In the genomic region with DNA sequence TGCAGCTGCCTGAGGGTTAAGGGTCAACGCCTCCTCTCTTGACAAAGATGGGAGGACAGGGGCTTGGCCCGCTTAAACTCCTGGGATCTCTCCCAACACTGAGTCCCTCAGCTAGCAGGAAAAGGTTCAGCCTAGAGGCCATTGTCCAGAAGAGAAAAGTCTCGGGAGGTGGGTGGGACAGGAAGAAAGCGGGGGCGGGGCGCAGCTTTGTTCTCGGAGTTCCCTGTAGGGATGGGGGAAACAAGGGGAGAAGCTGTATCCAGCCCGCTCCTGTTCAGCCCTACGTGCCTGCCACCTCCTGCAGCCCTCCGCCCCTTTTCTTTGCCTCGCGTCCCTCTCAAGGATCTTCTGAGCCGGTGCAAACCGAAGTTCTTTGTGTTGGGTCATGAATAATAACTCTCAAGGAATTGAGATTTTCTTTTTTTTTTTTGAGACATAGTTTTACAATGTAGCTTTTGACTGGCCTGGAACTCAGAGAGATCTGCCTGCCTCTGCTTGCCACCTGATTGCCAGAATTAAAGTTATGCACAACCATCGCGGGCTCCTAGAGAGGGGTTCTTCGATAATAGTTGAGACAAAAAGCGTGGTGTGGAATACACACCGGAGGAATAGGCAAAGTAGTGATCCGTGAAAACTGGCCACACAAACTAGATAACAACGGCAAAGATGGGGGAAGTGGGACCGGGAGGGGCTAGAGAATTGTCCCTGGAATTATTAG, we compare ENCODE assay signal across 8 mouse cellular contexts. TPM values are rescaled to one million over a fixed set of nuclear protein-coding genes. Genes with fewer than 3 reads are reported as not detected.
DNase-seq lines count a peak whose midpoint lies in the region; ATAC-seq and TF ChIP-seq lines count a peak whose summit lies in the region.

No protein-coding gene starts in this region.

- peaks cover 8 to 16% of the 10 kb centered on the region in 2 experiments for H3K4me1 ChIP-seq in MEL (ENCODE audit: control insufficient read depth in 1 of 2, insufficient read depth in 2 of 2, low read length in 2 of 2)
- peaks cover 15% of the 10 kb centered on the region for H3K4me1 ChIP-seq in bone marrow macrophage, adult 2 months (ENCODE audit: control insufficient read depth, insufficient read depth, low read length)
- H3K4me1 ChIP-seq in forebrain, embryonic 10.5 days, result peaks cover 54% of the 10 kb centered on the region
- peaks cover 34% of the 10 kb centered on the region for H3K4me1 ChIP-seq in heart, embryonic 15.5 days (replicated peaks)
- H3K4me1 ChIP-seq in kidney, postnatal 0 days (replicated peaks; ENCODE audit: insufficient read depth, low read length), result peaks cover 9% of the 10 kb centered on the region; the same call in 1 of the 2 replicates
- H3K4me1 ChIP-seq in lung, adult 2 months (ENCODE audit: control insufficient read depth, insufficient read depth, low read length), result peaks cover 16% of the 10 kb centered on the region
- peaks cover 36% of the 10 kb centered on the region for H3K4me1 ChIP-seq in olfactory bulb, adult 2 months (ENCODE audit: control insufficient read depth, insufficient read depth, low read length)

- TF ChIP-seq CTCF in MEL (IDR thresholded peaks at IDR 0.05 in 2 of 3, conservative IDR thresholded peaks at IDR 0.05 in 1 of 3; ENCODE audit: control insufficient read depth in 1 of 3, insufficient read depth in 1 of 3, low read depth in 2 of 3, low read length in 3 of 3, poor library complexity in 1 of 3, severe bottlenecking in 1 of 3), result no peak
- no peak for TF ChIP-seq CTCF in bone marrow macrophage, adult 2 months (IDR thresholded peaks at IDR 0.05; ENCODE audit: low read depth, low read length)
- no peak for TF ChIP-seq CTCF in kidney, postnatal 0 days (IDR thresholded peaks at IDR 0.05; ENCODE audit: low read depth)
- TF ChIP-seq CTCF in lung, adult 2 months (IDR thresholded peaks at IDR 0.05; ENCODE audit: insufficient read depth, low read length), result no peak
- no peak for TF ChIP-seq CTCF in olfactory bulb, adult 2 months (IDR thresholded peaks at IDR 0.05; ENCODE audit: insufficient read depth, low read depth, low read length)

- peak overlapping the region; percentile 65 to 96 for H3K4me3 ChIP-seq in MEL (ENCODE audit: control insufficient read depth in 1 of 2, insufficient read depth in 1 of 2, low read depth in 2 of 2, low read length in 2 of 2)
- peak overlapping the region; percentile 76 for H3K4me3 ChIP-seq in bone marrow macrophage, adult 2 months (ENCODE audit: insufficient read depth, low read length)
- H3K4me3 ChIP-seq in forebrain, embryonic 10.5 days, result peak overlapping the region; percentile 92
- H3K4me3 ChIP-seq in heart, embryonic 15.5 days, result peak overlapping the region; percentile 75
- H3K4me3 ChIP-seq in kidney, postnatal 0 days (replicated peaks; ENCODE audit: low read depth, low read length), result peak overlapping the region; percentile 82
- H3K4me3 ChIP-seq in lung, adult 2 months (replicated peaks; ENCODE audit: extremely low read depth, low read depth, low read length), result peak overlapping the region; percentile 96
- H3K4me3 ChIP-seq in olfactory bulb, adult 2 months (ENCODE audit: insufficient read depth, low read depth, low read length), result peak overlapping the region; percentile 94

- peaks cover 0 to 4% of the 10 kb centered on the region in 2 experiments; a peak in 1 of 4 replicates for H3K27me3 ChIP-seq in MEL (ENCODE audit: control insufficient read depth in 1 of 2, insufficient read depth in 2 of 2, low read length in 2 of 2)
- no peaks in the 10 kb centered on the region for H3K27me3 ChIP-seq in forebrain, embryonic 10.5 days (ENCODE audit: poor library complexity, severe bottlenecking)
- H3K27me3 ChIP-seq in heart, embryonic 15.5 days, result no peaks in the 10 kb centered on the region
- H3K27me3 ChIP-seq in kidney, postnatal 0 days (ENCODE audit: insufficient read depth, low read length), result no peaks in the 10 kb centered on the region

- peak; percentile 71 for DNase-seq in MEL (ENCODE audit: low read depth, low spot score)
- DNase-seq in forebrain, embryonic 10.5 days (ENCODE audit: extremely low spot score, low spot score), result peak; percentile 89
- peak; percentile 92 for DNase-seq in kidney, postnatal 0 days (ENCODE audit: low spot score)
- peak; percentile 72 for DNase-seq in lung, adult 2 months
- DNase-seq in T-cell, adult 2 months (ENCODE audit: low spot score), result no peak

- H3K9me3 ChIP-seq in MEL (replicated peaks; ENCODE audit: insufficient read depth, low read length), result no peaks in the 10 kb centered on the region
- no peaks in the 10 kb centered on the region for H3K9me3 ChIP-seq in forebrain, embryonic 10.5 days
- H3K9me3 ChIP-seq in heart, embryonic 15.5 days (replicated peaks), result no peaks in the 10 kb centered on the region
- H3K9me3 ChIP-seq in kidney, postnatal 0 days (replicated peaks; ENCODE audit: low read length), result no peaks in the 10 kb centered on the region

- no peak for TF ChIP-seq RAD21 in MEL (IDR thresholded peaks at IDR 0.05; ENCODE audit: low read depth, low read length)

- peak overlapping the region; percentile 17 for H3K27ac ChIP-seq in MEL (ENCODE audit: control insufficient read depth, low read depth, low read length)
- no peak overlapping the region for H3K27ac ChIP-seq in bone marrow macrophage, adult 2 months (ENCODE audit: insufficient read depth, low read depth, low read length)
- peak overlapping the region; percentile 98 for H3K27ac ChIP-seq in forebrain, embryonic 10.5 days
- peak overlapping the region; percentile 93 for H3K27ac ChIP-seq in heart, embryonic 15.5 days
- peak overlapping the region; percentile 91 for H3K27ac ChIP-seq in kidney, postnatal 0 days
- H3K27ac ChIP-seq in olfactory bulb, adult 2 months (ENCODE audit: insufficient read depth, low read depth, low read length), result peak overlapping the region; percentile 54

- TF ChIP-seq EP300 in MEL (IDR thresholded peaks at IDR 0.05; ENCODE audit: low read depth in 1 of 2, low read length in 2 of 2), result no peak

- no peak for TF ChIP-seq POLR2A in MEL (IDR thresholded peaks at IDR 0.05; ENCODE audit: control insufficient read depth in 1 of 2, insufficient read depth in 1 of 2, low read depth in 1 of 2, low read length in 2 of 2, poor library complexity in 1 of 2)
- no peak for TF ChIP-seq POLR2A in bone marrow macrophage, adult 2 months (IDR thresholded peaks at IDR 0.05; ENCODE audit: borderline replicate concordance, low read depth, low read length)
- peak; percentile 94 for TF ChIP-seq POLR2A in lung, adult 2 months (IDR thresholded peaks at IDR 0.05; ENCODE audit: borderline replicate concordance, extremely low read depth, low read depth, low read length)
- no peak for TF ChIP-seq POLR2A in olfactory bulb, adult 2 months (IDR thresholded peaks at IDR 0.05; ENCODE audit: insufficient read depth, low read depth, low read length)

- peak overlapping the region; percentile 91 for H3K9ac ChIP-seq in MEL (ENCODE audit: control insufficient read depth, low read depth, low read length, poor library complexity, severe bottlenecking)
- H3K9ac ChIP-seq in heart, embryonic 15.5 days, result peak overlapping the region; percentile 79
- H3K9ac ChIP-seq in kidney, postnatal 0 days (ENCODE audit: low read depth, low read length), result peak overlapping the region; percentile 87

- peak; percentile 47 for ATAC-seq in heart, embryonic 15.5 days (replicated peaks; ENCODE audit: insufficient number of reproducible peaks, insufficient read depth, low FRiP score, low read depth)
- peak; percentile 48 for ATAC-seq in kidney, postnatal 0 days (replicated peaks; ENCODE audit: low FRiP score, low read depth)

- H3K36me3 ChIP-seq in MEL (ENCODE audit: control insufficient read depth in 1 of 2, insufficient read depth in 2 of 2, low read length in 2 of 2), result peaks cover 0 to 10% of the 10 kb centered on the region in 2 experiments; a peak in 2 of 4 replicates
- peaks cover 25% of the 10 kb centered on the region for H3K36me3 ChIP-seq in forebrain, embryonic 10.5 days (replicated peaks)
- H3K36me3 ChIP-seq in heart, embryonic 15.5 days, result no peaks in the 10 kb centered on the region
- H3K36me3 ChIP-seq in kidney, postnatal 0 days (ENCODE audit: insufficient read depth, low read length), result no peaks in the 10 kb centered on the region

- peak overlapping the region; percentile 78 for H3K4me2 ChIP-seq in heart, embryonic 15.5 days
- H3K4me2 ChIP-seq in kidney, postnatal 0 days (ENCODE audit: low read length), result peak overlapping the region; percentile 84

- 1% methylated on average over 22 of the region's 22 CpGs for WGBS in forebrain, embryonic 10.5 days
- 4% methylated on average over 22 of the region's 22 CpGs for WGBS in heart, embryonic 15.5 days
- WGBS in kidney, postnatal 0 days, result 2% methylated on average over 22 of the region's 22 CpGs
- WGBS in lung, adult 2 months, result 1% methylated on average over 22 of the region's 22 CpGs
- WGBS in olfactory bulb, adult 2 months, result 1% methylated on average over 22 of the region's 22 CpGs

- peaks cover 4% of the 10 kb centered on the region; the same call in 1 of the 2 replicates for H3K79me2 ChIP-seq in MEL (ENCODE audit: control insufficient read depth, insufficient read depth, low read length, poor library complexity)

RNA-seq across cellular contexts. Expression of a gene that starts 0.6 kb away (rescaled TPM):
- 9.3 and 11.6 TPM in 2 replicates for total RNA-seq in MEL (2012; rRNA removed)
- 10 to 100 TPM in 1 of 2 experiments, not detected in 1; 23.9 TPM for polyA plus RNA-seq in MEL (2012; ENCODE audit: insufficient read depth in 1 of 2, insufficient read length in 2 of 2, low read depth in 1 of 2, low replicate concordance in 2 of 2, missing spikeins in 1 of 2)
- 17.1 and 17.5 TPM in 2 replicates for polyA plus RNA-seq in bone marrow macrophage, adult 2 months (2012; ENCODE audit: insufficient read depth, insufficient read length, missing spikeins)
- polyA plus RNA-seq in forebrain, embryonic 10.5 days (2016; fragmentation: Nextera tagmentation; extraction: Ambion mirVana), result 144 and 148 TPM in 2 replicates
- polyA plus RNA-seq in heart, embryonic 15.5 days (2015; fragmentation: Nextera tagmentation; extraction: Ambion mirVana), result 25.2 and 35.4 TPM in 2 replicates
- polyA plus RNA-seq in kidney, postnatal 0 days (2015; fragmentation: Nextera tagmentation; extraction: Ambion mirVana), result 26.4 and 31.0 TPM in 2 replicates
- 61.6 and 68.2 TPM in 2 replicates for polyA plus RNA-seq in lung, adult 2 months (2012; rRNA removed)
- not detected in 2 replicates for polyA plus RNA-seq in olfactory bulb, adult 2 months (2012; ENCODE audit: insufficient read depth, insufficient read length, low replicate concordance, missing spikeins)

RNA-seq across cellular contexts. Expression of a gene that starts 28.1 kb away (rescaled TPM):
- 71.8 and 78.7 TPM in 2 replicates for total RNA-seq in MEL (2012; rRNA removed)
- polyA plus RNA-seq in MEL (2012; ENCODE audit: insufficient read depth in 1 of 2, insufficient read length in 2 of 2, low read depth in 1 of 2, low replicate concordance in 2 of 2, missing spikeins in 1 of 2), result 100 to 1,000 TPM in 1 of 2 experiments, not detected in 1; 111 TPM
- 144 and 146 TPM in 2 replicates for polyA plus RNA-seq in bone marrow macrophage, adult 2 months (2012; ENCODE audit: insufficient read depth, insufficient read length, missing spikeins)
- polyA plus RNA-seq in forebrain, embryonic 10.5 days (2016; fragmentation: Nextera tagmentation; extraction: Ambion mirVana), result 77.6 and 84.1 TPM in 2 replicates
- polyA plus RNA-seq in heart, embryonic 15.5 days (2015; fragmentation: Nextera tagmentation; extraction: Ambion mirVana), result 66.3 and 85.1 TPM in 2 replicates
- 53.4 and 56.8 TPM in 2 replicates for polyA plus RNA-seq in kidney, postnatal 0 days (2015; fragmentation: Nextera tagmentation; extraction: Ambion mirVana)
- 236 and 264 TPM in 2 replicates for polyA plus RNA-seq in lung, adult 2 months (2012; rRNA removed)
- not detected in 2 replicates for polyA plus RNA-seq in olfactory bulb, adult 2 months (2012; ENCODE audit: insufficient read depth, insufficient read length, low replicate concordance, missing spikeins)

RNA-seq across cellular contexts. Expression of a gene that starts 29.2 kb away (rescaled TPM):
- 14.2 and 14.6 TPM in 2 replicates for total RNA-seq in MEL (2012; rRNA removed)
- 10 to 100 TPM in 1 of 2 experiments, not detected in 1; 13.4 TPM for polyA plus RNA-seq in MEL (2012; ENCODE audit: insufficient read depth in 1 of 2, insufficient read length in 2 of 2, low read depth in 1 of 2, low replicate concordance in 2 of 2, missing spikeins in 1 of 2)
- 6.1 and 9.3 TPM in 2 replicates for polyA plus RNA-seq in bone marrow macrophage, adult 2 months (2012; ENCODE audit: insufficient read depth, insufficient read length, missing spikeins)
- polyA plus RNA-seq in forebrain, embryonic 10.5 days (2016; fragmentation: Nextera tagmentation; extraction: Ambion mirVana), result 13.5 and 14.5 TPM in 2 replicates
- polyA plus RNA-seq in heart, embryonic 15.5 days (2015; fragmentation: Nextera tagmentation; extraction: Ambion mirVana), result 16.5 and 18.1 TPM in 2 replicates
- 14.1 and 14.5 TPM in 2 replicates for polyA plus RNA-seq in kidney, postnatal 0 days (2015; fragmentation: Nextera tagmentation; extraction: Ambion mirVana)
- 22.3 and 25.4 TPM in 2 replicates for polyA plus RNA-seq in lung, adult 2 months (2012; rRNA removed)
- not detected in 2 replicates for polyA plus RNA-seq in olfactory bulb, adult 2 months (2012; ENCODE audit: insufficient read depth, insufficient read length, low replicate concordance, missing spikeins)
